Mouse (Mus musculus) liver, adult 2 months (tissue): ENCODE measurements at regions not wholly inside any gene's neighbourhood (a gene's known extent, or its start where the extent isn't known, plus 50 kb on each side); places are given as distances from the start of the nearest gene placed in this dataset.

ENCODE experiments used
- DNase-seq: peaks from one replicate; pipeline ENCODE4 v3.0.0-alpha.2; 2011; ENCODE audit warnings: low read depth, low spot score; ENCODE audit errors: extremely low read depth
- H3K27ac ChIP-seq: fragments of 200-500 bp; replicated peaks from 2 replicates; pipeline ENCODE4 v1.5.1; 2012; ENCODE audit warnings: low read depth, mild to moderate bottlenecking, control low read depth, inconsistent platforms, low read length; ENCODE audit not compliant: insufficient read depth
- H3K27me3 ChIP-seq: fragments of 200-500 bp; 2 replicates; pipeline ENCODE4 v1.6.1; 2012; ENCODE audit warnings: mild to moderate bottlenecking, moderate library complexity, low read length, inconsistent platforms; ENCODE audit not compliant: control insufficient read depth, insufficient read depth
- H3K36me3 ChIP-seq: fragments of 200-500 bp; 2 replicates; pipeline ENCODE4 v1.6.1; 2012; ENCODE audit warnings: low read length, inconsistent platforms; ENCODE audit not compliant: control insufficient read depth, insufficient read depth
- H3K4me1 ChIP-seq: fragments of 200-500 bp; 2 replicates; pipeline ENCODE4 v1.6.1; 2011; ENCODE audit warnings: low read length; ENCODE audit not compliant: control insufficient read depth, insufficient read depth
- H3K4me3 ChIP-seq: fragments of 200-500 bp; 2 replicates; pipeline ENCODE4 v1.5.1; 2011; ENCODE audit warnings: low read depth, mild to moderate bottlenecking, control low read depth, low read length, moderate library complexity; ENCODE audit not compliant: insufficient read depth
- H3K79me2 ChIP-seq: fragments of 200-500 bp; 2 replicates; pipeline ENCODE4 v1.6.1; 2012; ENCODE audit warnings: inconsistent platforms, mild to moderate bottlenecking, low read length, moderate library complexity; ENCODE audit not compliant: control insufficient read depth, insufficient read depth
- H3K9ac ChIP-seq: fragments of 200-500 bp; 2 replicates; pipeline ENCODE4 v1.6.1; 2012; ENCODE audit warnings: low read depth, mild to moderate bottlenecking, control low read depth, inconsistent platforms, low read length
- CTCF ChIP-seq: fragments of 200-500 bp; IDR thresholded peaks from 2 replicates; pipeline ENCODE4 v1.5.1; 2011; ENCODE audit warnings: low read depth, low read length, control low read depth
- POLR2A ChIP-seq: fragments of 200-500 bp; IDR thresholded peaks from 2 replicates; pipeline ENCODE4 v1.6.1; 2011; ENCODE audit warnings: low read length, control low read depth; ENCODE audit not compliant: insufficient read depth; ENCODE audit errors: extremely low read depth
- WGBS: fragments of 180-500 bp; shearing (Covaris S2); methylation state at CpG from one replicate; pipeline ENCODE4 v1.1.7; 2018; 5-methylcytosine and 5-hydroxymethylcytosine counted together

DNA sequence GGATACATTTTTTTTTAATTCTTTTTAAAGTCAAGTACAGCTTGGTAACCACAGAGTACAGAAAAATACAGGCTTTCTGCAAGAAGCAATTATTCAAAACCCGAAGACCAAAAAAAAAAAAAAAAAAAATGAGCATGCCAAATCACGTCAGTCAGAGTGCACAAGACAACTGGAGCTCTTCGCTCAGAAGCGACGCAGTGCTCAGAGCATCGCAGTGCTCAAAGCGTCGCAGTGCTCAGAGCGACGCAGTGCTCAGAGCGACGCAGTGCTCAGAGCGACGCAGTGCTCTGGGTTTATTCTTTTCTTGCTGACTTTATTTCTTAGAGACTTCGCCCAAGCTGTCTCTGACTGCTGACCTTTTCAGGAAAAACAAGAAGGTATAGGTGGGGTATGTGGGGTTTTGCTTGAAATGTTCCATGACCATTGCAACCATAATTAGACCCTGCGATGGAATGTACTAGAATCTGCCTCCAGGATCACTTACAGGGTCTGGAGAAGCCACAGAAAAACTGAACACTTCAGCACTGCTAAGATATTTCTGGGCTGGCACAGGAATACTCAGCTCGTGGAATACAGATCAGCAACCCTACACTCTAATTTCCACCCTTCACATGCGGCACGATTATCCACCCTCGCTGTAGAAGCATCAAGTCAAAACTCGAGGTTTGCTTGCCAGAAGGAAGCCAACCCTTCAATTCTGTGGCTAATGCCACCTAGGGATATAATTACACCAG is 384.3 kb downstream of the Wdr11 start:
- Histone ChIP-seq H3K4me1 (no peaks in the 10 kb centered on the region), H3K36me3 (no peaks in the 10 kb centered on the region), H3K79me2 (no peaks in the 10 kb centered on the region), H3K27me3 (no peaks in the 10 kb centered on the region), H3K4me3 (no peak overlapping the region), H3K27ac (no peak overlapping the region), H3K9ac (no peak overlapping the region)
- 93% methylated on average over 21 of the region's 21 CpGs for WGBS
- no peak for TF ChIP-seq POLR2A
- DNase-seq, result no peak

DNA sequence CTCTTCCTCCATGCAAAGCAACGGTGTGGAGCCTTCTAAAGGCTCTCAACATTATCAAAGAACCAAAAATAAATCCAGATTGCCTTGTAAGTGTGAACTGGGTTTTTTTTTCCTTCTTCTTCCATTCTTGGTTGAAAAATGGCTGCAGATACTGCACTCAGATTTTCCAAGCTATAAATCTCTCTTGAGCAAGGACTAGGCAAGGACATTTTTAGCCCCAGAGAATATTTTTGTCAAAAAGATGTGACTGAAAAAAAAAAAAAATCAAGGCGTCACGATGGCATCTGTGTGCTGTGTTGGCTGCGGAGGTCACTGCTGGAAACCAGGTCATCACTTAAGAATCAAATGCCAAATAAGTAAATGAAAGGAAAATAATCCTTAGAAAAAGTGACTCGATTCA is 386.9 kb downstream of the Wdr11 start:
- no peak overlapping the region for H3K9ac ChIP-seq
- H3K36me3 ChIP-seq, result no peaks in the 10 kb centered on the region
- no peaks in the 10 kb centered on the region for H3K27me3 ChIP-seq
- no peak overlapping the region for H3K4me3 ChIP-seq
- H3K79me2 ChIP-seq, result no peaks in the 10 kb centered on the region
- DNase-seq, result no peak
- TF ChIP-seq POLR2A (no peak), CTCF (no peak)
- 92% methylated on average over 5 of the region's 5 CpGs for WGBS
- H3K4me1 ChIP-seq, result no peaks in the 10 kb centered on the region
- no peak overlapping the region for H3K27ac ChIP-seq

DNA sequence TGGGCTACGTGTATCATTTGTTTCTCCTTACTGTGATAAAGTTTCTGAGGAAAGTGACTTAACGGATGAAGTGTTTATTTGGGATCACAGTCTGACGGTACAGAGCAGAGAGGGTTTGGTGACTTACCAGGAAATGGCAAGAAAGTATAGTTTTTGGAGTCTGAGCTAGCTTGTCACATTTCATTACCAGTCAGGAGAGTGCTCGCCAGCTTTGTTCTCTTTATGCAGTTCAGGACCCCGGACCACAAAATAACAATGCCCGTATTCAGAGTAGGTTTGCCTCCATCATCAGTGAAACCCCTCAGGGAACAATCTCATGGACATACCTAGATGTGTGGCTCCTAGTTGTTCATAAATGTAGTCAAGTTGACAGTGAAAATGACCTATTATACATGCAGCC is 387.7 kb downstream of the Wdr11 start:
- DNase-seq, result no peak
- TF ChIP-seq POLR2A (no peak), CTCF (no peak)
- H3K27me3 ChIP-seq, result no peaks in the 10 kb centered on the region
- no peaks in the 10 kb centered on the region for H3K4me1 ChIP-seq
- H3K79me2 ChIP-seq, result no peaks in the 10 kb centered on the region
- no peak overlapping the region for H3K9ac ChIP-seq
- no peak overlapping the region for H3K27ac ChIP-seq
- H3K36me3 ChIP-seq, result no peaks in the 10 kb centered on the region
- H3K4me3 ChIP-seq, result no peak overlapping the region
- WGBS, result 88% methylated on average over 6 of the region's 6 CpGs

DNA sequence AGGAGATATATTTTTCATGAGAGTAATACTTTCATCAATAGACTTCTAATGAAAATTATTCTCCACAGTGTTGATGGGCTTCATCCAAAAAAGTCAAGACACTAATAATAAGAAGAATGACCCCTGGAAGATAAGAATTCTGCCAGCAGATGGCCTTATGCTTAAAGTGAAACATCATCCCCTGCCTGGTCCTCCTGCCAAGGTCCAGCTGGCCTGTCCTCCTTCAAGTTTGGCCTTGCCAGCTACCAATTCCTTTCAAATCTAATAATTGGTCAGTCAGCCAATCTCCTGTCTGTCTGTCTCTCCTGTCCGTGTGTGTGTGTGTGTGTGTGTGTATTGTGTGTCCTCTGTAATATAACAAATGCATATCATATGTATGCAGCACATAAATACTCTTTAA is 388.8 kb downstream of the Wdr11 start:
- Histone ChIP-seq H3K79me2 (no peaks in the 10 kb centered on the region), H3K27ac (no peak overlapping the region), H3K9ac (no peak overlapping the region), H3K36me3 (no peaks in the 10 kb centered on the region), H3K4me3 (no peak overlapping the region), H3K4me1 (no peaks in the 10 kb centered on the region), H3K27me3 (no peaks in the 10 kb centered on the region)
- DNase-seq, result no peak
- no peak for TF ChIP-seq POLR2A
- TF ChIP-seq CTCF, result no peak
- WGBS, result 63% methylated on average over 1 of the region's 1 CpGs

DNA sequence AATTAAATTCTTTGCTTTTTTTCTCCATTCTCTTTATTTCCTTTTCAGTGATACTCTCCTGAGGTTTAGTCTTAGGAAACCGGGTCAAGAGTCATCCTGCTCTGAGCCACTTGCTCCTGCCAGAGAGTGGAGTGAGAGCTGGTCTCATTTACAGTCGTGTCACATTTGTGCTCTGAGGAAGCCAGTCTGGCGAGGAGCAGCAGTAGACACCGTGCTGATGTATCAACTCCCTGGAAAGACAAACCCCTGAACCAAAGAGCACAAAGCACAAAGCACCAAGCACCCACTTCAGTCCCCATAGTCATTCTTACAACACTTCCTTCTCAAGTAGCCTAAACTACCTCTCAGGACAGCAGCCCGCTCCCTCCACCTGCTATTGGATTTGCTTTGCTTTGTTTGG is 390.7 kb downstream of the Wdr11 start:
- H3K27ac ChIP-seq, result no peak overlapping the region
- H3K9ac ChIP-seq, result no peak overlapping the region
- H3K4me3 ChIP-seq, result no peak overlapping the region
- H3K27me3 ChIP-seq, result no peaks in the 10 kb centered on the region
- no peaks in the 10 kb centered on the region for H3K4me1 ChIP-seq
- WGBS, result 75% methylated on average over 5 of the region's 5 CpGs
- TF ChIP-seq CTCF (no peak), POLR2A (no peak)
- no peaks in the 10 kb centered on the region for H3K79me2 ChIP-seq
- no peak for DNase-seq
- no peaks in the 10 kb centered on the region for H3K36me3 ChIP-seq

DNA sequence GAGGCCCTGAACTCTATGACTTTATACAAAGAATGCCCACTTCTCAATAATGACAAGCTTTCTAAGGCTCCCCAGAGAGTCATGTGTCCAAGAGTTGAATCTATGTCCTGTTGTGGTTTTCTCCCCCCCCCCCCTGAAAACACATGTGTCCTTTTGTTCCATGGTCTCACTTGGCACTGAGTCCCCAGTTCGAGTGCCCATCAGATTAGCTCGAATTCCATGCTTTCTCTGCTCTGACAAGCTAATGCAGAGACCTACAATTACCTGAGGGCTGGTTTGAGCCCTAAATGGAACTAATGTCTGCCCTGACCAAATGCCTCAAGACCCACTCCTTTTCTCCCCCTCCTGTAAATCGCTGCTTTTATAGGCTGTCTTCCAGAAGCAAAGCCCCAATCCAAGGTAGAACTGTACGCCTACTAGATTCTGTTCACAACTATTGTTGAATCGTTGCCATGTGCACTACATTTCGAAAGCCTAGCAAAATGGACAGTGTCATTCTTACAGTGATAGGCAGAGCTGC is 392.0 kb downstream of the Wdr11 start:
- DNase-seq, result no peak

More for the DNA sequence above, 392.0 kb downstream of the Wdr11 start:
- TF ChIP-seq CTCF (no peak), POLR2A (no peak)
- no peaks in the 10 kb centered on the region for H3K4me1 ChIP-seq
- H3K9ac ChIP-seq, result no peak overlapping the region
- no peak overlapping the region for H3K27ac ChIP-seq
- H3K27me3 ChIP-seq, result no peaks in the 10 kb centered on the region
- no peaks in the 10 kb centered on the region for H3K36me3 ChIP-seq
- no peak overlapping the region for H3K4me3 ChIP-seq
- WGBS, result 79% methylated on average over 6 of the region's 6 CpGs
- H3K79me2 ChIP-seq, result no peaks in the 10 kb centered on the region
